ENCODE assay signal across 28 mouse cellular contexts in genomic region chr17:5817871-5818270, GRCm38 (mm10). TPM values are rescaled to one million over a fixed set of nuclear protein-coding genes. Genes with fewer than 3 reads are reported as not detected.
DNase-seq lines count a peak whose midpoint lies in the region; ATAC-seq and TF ChIP-seq lines count a peak whose summit lies in the region.
"Had no signal": no experiment of that assay in that cellular context is flagged by ENCODE, and none has a peak within 500 bp of the region (broad histone marks: within the 10 kb centered on the region; RNA-seq: fewer than 3 reads in every experiment).

No protein-coding gene starts in this region.

- no peaks in the 10 kb centered on the region for H3K36me3 ChIP-seq in liver, embryonic 11.5 days (ENCODE audit: control insufficient read depth, insufficient read depth, low read length)
- peaks cover 0 to 14% of the 10 kb centered on the region in 2 experiments; a peak in 2 of 4 replicates for H3K36me3 ChIP-seq in MEL (ENCODE audit: control insufficient read depth in 1 of 2, insufficient read depth in 2 of 2, low read length in 2 of 2)
- H3K36me3 ChIP-seq in hindbrain, postnatal 0 days (ENCODE audit: insufficient read depth, low read length), result no peaks in the 10 kb centered on the region
- H3K36me3 ChIP-seq: embryonic facial prominence, embryonic 13.5 days; embryonic facial prominence, embryonic 15.5 days; forebrain, embryonic 10.5 days; forebrain, embryonic 12.5 days; forebrain, embryonic 15.5 days; G1E had no signal

- DNase-seq in liver, embryonic 11.5 days (ENCODE audit: low spot score), result no peak
- DNase-seq in liver (no peak), MEL (ENCODE audit: low read depth, low spot score) (peak; percentile 20)
- DNase-seq in adrenal gland, postnatal 14 days, result no peak
- DNase-seq in hindbrain, postnatal 0 days (ENCODE audit: low spot score), result no peak
- DNase-seq in frontal cortex, postnatal 10 days (ENCODE audit: low spot score in 2 of 2), result no peak
- DNase-seq: adrenal gland, adult 2 months; adrenal gland, postnatal 10 days; adrenal gland, postnatal 36 days; B cell, adult 2 months; cerebellum, adult 11-12 months; cerebellum, adult 2 months; cerebellum, adult 9-10 months; cerebellum, postnatal 10 days; cerebellum, postnatal 25 days; embryo, embryonic 11 days; forebrain, postnatal 0 days had no signal

- H3K9ac ChIP-seq in liver, embryonic 11.5 days (ENCODE audit: low read depth, low read length), result no peak overlapping the region
- no peak overlapping the region for H3K9ac ChIP-seq in MEL (ENCODE audit: control insufficient read depth, low read depth, low read length, poor library complexity, severe bottlenecking)
- no peak overlapping the region for H3K9ac ChIP-seq in hindbrain, postnatal 0 days (replicated peaks; ENCODE audit: low read length)
- H3K9ac ChIP-seq: embryonic facial prominence, embryonic 13.5 days; embryonic facial prominence, embryonic 15.5 days; forebrain, embryonic 12.5 days; forebrain, embryonic 15.5 days; forebrain, postnatal 0 days had no signal

- H3K4me1 ChIP-seq in liver, embryonic 11.5 days (replicated peaks; ENCODE audit: control insufficient read depth, insufficient read depth, low read length), result peaks cover 3% of the 10 kb centered on the region
- peaks cover 5 to 15% of the 10 kb centered on the region in 2 experiments for H3K4me1 ChIP-seq in MEL (ENCODE audit: control insufficient read depth in 1 of 2, insufficient read depth in 2 of 2, low read length in 2 of 2)
- no peaks in the 10 kb centered on the region for H3K4me1 ChIP-seq in hindbrain, postnatal 0 days (ENCODE audit: insufficient read depth, low read length)

- no peaks in the 10 kb centered on the region for H3K27me3 ChIP-seq in liver, embryonic 11.5 days (replicated peaks; ENCODE audit: control insufficient read depth, insufficient read depth, low read length)
- no peaks in the 10 kb centered on the region for H3K27me3 ChIP-seq in MEL (ENCODE audit: control insufficient read depth in 1 of 2, insufficient read depth in 2 of 2, low read length in 2 of 2)
- H3K27me3 ChIP-seq in hindbrain, postnatal 0 days (ENCODE audit: insufficient read depth, low read length), result no peaks in the 10 kb centered on the region
- H3K27me3 ChIP-seq: CH12.LX; embryonic facial prominence, embryonic 13.5 days; embryonic facial prominence, embryonic 15.5 days; forebrain, embryonic 12.5 days; forebrain, embryonic 15.5 days had no signal

- no peak overlapping the region for H3K27ac ChIP-seq in liver, embryonic 11.5 days (ENCODE audit: low read depth, low read length)
- no peak overlapping the region for H3K27ac ChIP-seq in MEL (ENCODE audit: control insufficient read depth, low read depth, low read length)
- no peak overlapping the region for H3K27ac ChIP-seq in hindbrain, postnatal 0 days
- H3K27ac ChIP-seq: embryonic facial prominence, embryonic 13.5 days; embryonic facial prominence, embryonic 15.5 days; forebrain, embryonic 10.5 days; forebrain, embryonic 12.5 days; forebrain, embryonic 15.5 days had no signal

- H3K4me3 ChIP-seq in liver, embryonic 11.5 days (ENCODE audit: low read depth, low read length), result no peak overlapping the region
- no peak overlapping the region for H3K4me3 ChIP-seq in MEL (ENCODE audit: control insufficient read depth in 1 of 2, insufficient read depth in 1 of 2, low read depth in 2 of 2, low read length in 2 of 2)
- H3K4me3 ChIP-seq in hindbrain, postnatal 0 days (ENCODE audit: low read length), result no peak overlapping the region
- H3K4me3 ChIP-seq: embryonic facial prominence, embryonic 13.5 days; embryonic facial prominence, embryonic 15.5 days; erythroblast, embryonic 14.5 days; forebrain, embryonic 10.5 days; forebrain, embryonic 12.5 days; forebrain, embryonic 15.5 days had no signal

- H3K9me3 ChIP-seq in liver, embryonic 11.5 days (ENCODE audit: control insufficient read depth, low read length), result no peaks in the 10 kb centered on the region
- no peaks in the 10 kb centered on the region for H3K9me3 ChIP-seq in MEL (replicated peaks; ENCODE audit: insufficient read depth, low read length)
- H3K9me3 ChIP-seq in hindbrain, postnatal 0 days (ENCODE audit: low read length), result no peaks in the 10 kb centered on the region
- H3K9me3 ChIP-seq: embryonic facial prominence, embryonic 13.5 days; embryonic facial prominence, embryonic 15.5 days; forebrain, embryonic 10.5 days; forebrain, embryonic 12.5 days; forebrain, embryonic 15.5 days; G1E had no signal

- no peak for TF ChIP-seq RAD21 in MEL (IDR thresholded peaks at IDR 0.05; ENCODE audit: low read depth, low read length)

- 0 out of 2 replicates have a peak, but pooled peaks have one; percentile 18 for ATAC-seq in liver, embryonic 11.5 days (replicated peaks; ENCODE audit: low FRiP score)
- ATAC-seq in granulocyte monocyte progenitor cell, adult 5-6 weeks (replicated peaks; ENCODE audit: poor library complexity, severe bottlenecking), result peak; percentile 68
- ATAC-seq in megakaryocyte progenitor cell, adult 5-6 weeks (replicated peaks; ENCODE audit: poor library complexity), result peak; percentile 57
- ATAC-seq in hindbrain, postnatal 0 days, result no peak
- ATAC-seq: CD4-positive, CD25-positive, alpha-beta regulatory T cell, adult 4 months; forebrain, embryonic 15.5 days; forebrain, postnatal 0 days had no signal

- no peaks in the 10 kb centered on the region for H3K79me2 ChIP-seq in MEL (ENCODE audit: control insufficient read depth, insufficient read depth, low read length, poor library complexity)

- H3K4me2 ChIP-seq in liver, embryonic 11.5 days, result no peak overlapping the region
- H3K4me2 ChIP-seq in hindbrain, postnatal 0 days (ENCODE audit: low read depth, low read length), result no peak overlapping the region
- H3K4me2 ChIP-seq: embryonic facial prominence, embryonic 13.5 days; embryonic facial prominence, embryonic 15.5 days; forebrain, embryonic 12.5 days; forebrain, embryonic 15.5 days had no signal

- TF ChIP-seq POLR2A in MEL (IDR thresholded peaks at IDR 0.05; ENCODE audit: control insufficient read depth in 1 of 2, insufficient read depth in 1 of 2, low read depth in 1 of 2, low read length in 2 of 2, poor library complexity in 1 of 2), result no peak

- 80% methylated on average over 2 of the region's 2 CpGs for WGBS in liver, embryonic 11.5 days
- WGBS in hindbrain, postnatal 0 days, result 99% methylated on average over 2 of the region's 2 CpGs

- TF ChIP-seq EP300 in MEL (IDR thresholded peaks at IDR 0.05; ENCODE audit: low read depth in 1 of 2, low read length in 2 of 2), result no peak

- no peak for TF ChIP-seq CTCF in MEL (IDR thresholded peaks at IDR 0.05 in 2 of 3, conservative IDR thresholded peaks at IDR 0.05 in 1 of 3; ENCODE audit: control insufficient read depth in 1 of 3, insufficient read depth in 1 of 3, low read depth in 2 of 3, low read length in 3 of 3, poor library complexity in 1 of 3, severe bottlenecking in 1 of 3)
- no peak for TF ChIP-seq CTCF in hindbrain, postnatal 0 days (IDR thresholded peaks at IDR 0.05; ENCODE audit: low read depth)

TF ChIP-seq in MEL, 35 proteins besides CTCF, POLR2A, EP300 and RAD21:
- TF ChIP-seq CHD1 (IDR thresholded peaks at IDR 0.05; ENCODE audit: low read depth, low read length), result no peak
- no peak for TF ChIP-seq SIN3A (IDR thresholded peaks at IDR 0.05; ENCODE audit: low read length)
- no peak for TF ChIP-seq MEF2A (IDR thresholded peaks at IDR 0.05; ENCODE audit: extremely low read depth, insufficient replicate concordance, low read depth, low read length, poor library complexity, severe bottlenecking)
- no peak for TF ChIP-seq KAT2A (conservative IDR thresholded peaks at IDR 0.05; ENCODE audit: low read depth, low read length)
- no peak for TF ChIP-seq GABPA (IDR thresholded peaks at IDR 0.05; ENCODE audit: low read depth, low read length)
- no peak for TF ChIP-seq MAZ (IDR thresholded peaks at IDR 0.05; ENCODE audit: low read depth, low read length)
- no peak; the same call in 1 of the 2 replicates for TF ChIP-seq POLR2AphosphoS5 (IDR thresholded peaks at IDR 0.05; ENCODE audit: borderline replicate concordance, low read depth, low read length)
- no peak for TF ChIP-seq MAX (IDR thresholded peaks at IDR 0.05; ENCODE audit: low read length)
- TF ChIP-seq TBP (IDR thresholded peaks at IDR 0.05; ENCODE audit: low read depth, low read length), result no peak
- no peak for TF ChIP-seq MAFK (IDR thresholded peaks at IDR 0.05; ENCODE audit: borderline replicate concordance, low read depth, low read length)
- no peak for TF ChIP-seq NRF1 (IDR thresholded peaks at IDR 0.05; ENCODE audit: insufficient read depth, low read depth, low read length, poor library complexity, severe bottlenecking)
- TF ChIP-seq JUND (IDR thresholded peaks at IDR 0.05; ENCODE audit: low read depth, low read length), result no peak
- no peak for TF ChIP-seq ZC3H11A (IDR thresholded peaks at IDR 0.05; ENCODE audit: low read depth, low read length)
- TF ChIP-seq MYB (IDR thresholded peaks at IDR 0.05; ENCODE audit: low read depth, low read length), result no peak
- TF ChIP-seq BHLHE40 (IDR thresholded peaks at IDR 0.05; ENCODE audit: borderline replicate concordance, low read depth, low read length), result no peak
- TF ChIP-seq CHD2 (IDR thresholded peaks at IDR 0.05; ENCODE audit: low read length), result no peak
- no peak for TF ChIP-seq POLR2AphosphoS2 (IDR thresholded peaks at IDR 0.05; ENCODE audit: low read length)

RNA-seq across cellular contexts. Expression of gene Snx9, which starts 23.3 kb away (rescaled TPM):
- polyA plus RNA-seq in liver, embryonic 11.5 days (2014; fragmentation: Nextera tagmentation; extraction: Ambion mirVana), result 31.2 and 35.4 TPM in 2 replicates
- total RNA-seq in MEL (2012; rRNA removed), result 12.6 and 12.9 TPM in 2 replicates
- 10 to 100 TPM in 1 of 2 experiments, not detected in 1; 22.8 TPM for polyA plus RNA-seq in MEL (2012; ENCODE audit: insufficient read depth in 1 of 2, insufficient read length in 2 of 2, low read depth in 1 of 2, low replicate concordance in 2 of 2, missing spikeins in 1 of 2)
- 29.5 and 33.9 TPM in 2 replicates for total RNA-seq in granulocyte monocyte progenitor cell, adult 5-6 weeks (2014; fragmentation: Nextera tagmentation)
- total RNA-seq in granulocyte monocyte progenitor cell, adult 5-6 weeks (2017), result 26.9 and 28.8 TPM in 2 replicates
- 50.4 and 52.7 TPM in 2 replicates for total RNA-seq in megakaryocyte progenitor cell, adult 5-6 weeks (2015)
- 31.3 and 35.4 TPM in 2 replicates for total RNA-seq in megakaryocyte progenitor cell, adult 5-6 weeks (2017)
- total RNA-seq in adrenal gland, postnatal 14 days (2021), result 48.4 and 49.2 TPM in 2 replicates
- total RNA-seq in hindbrain, postnatal 0 days (2014; rRNA removed), result 6.2 and 12.5 TPM in 2 replicates
- 6.7 and 7.0 TPM in 2 replicates for polyA plus RNA-seq in hindbrain, postnatal 0 days (2015; fragmentation: Nextera tagmentation; extraction: Ambion mirVana)
